Mouse (Mus musculus): Measurements from ENCODE around the gene Hoxd4.

DNA sequence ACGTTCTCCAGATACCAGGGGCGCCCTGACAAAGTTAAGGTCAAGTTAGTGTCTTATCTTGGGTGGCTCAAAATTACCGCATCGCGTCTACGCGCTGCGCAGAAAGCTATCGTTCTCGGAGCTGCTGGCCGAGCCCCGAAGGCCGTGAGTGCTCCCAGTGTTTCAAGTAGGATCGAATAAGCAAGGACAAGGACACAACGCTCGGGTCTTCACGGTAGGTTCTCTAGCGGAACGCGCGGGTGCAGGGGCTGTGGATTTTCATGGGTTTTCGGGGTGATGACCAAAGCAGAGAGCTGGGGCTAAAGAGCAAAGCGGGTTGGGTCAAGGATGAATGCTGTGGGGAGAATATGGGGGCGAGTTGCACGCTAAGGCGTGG, 32.1 kb upstream of the Hoxd4 start:
- TF ChIP-seq CTCF (IDR thresholded peaks at IDR 0.05; ENCODE audit: insufficient read depth, low read length) (no peak), POLR2A (IDR thresholded peaks at IDR 0.05; ENCODE audit: borderline replicate concordance, extremely low read depth, low read depth, low read length) (no peak)
